Mouse (Mus musculus): ENCODE results near the gene Zfp62.

- no peak for TF ChIP-seq HCFC1 (IDR thresholded peaks at IDR 0.05; ENCODE audit: borderline replicate concordance, insufficient read depth, low read length)
- no peak for TF ChIP-seq ZNF384 (IDR thresholded peaks at IDR 0.05; ENCODE audit: low read depth, low read length)
- no peak for TF ChIP-seq ZC3H11A (IDR thresholded peaks at IDR 0.05; ENCODE audit: borderline replicate concordance, low read depth, low read length)
Measured at GRCm38 (mm10) chr11:49213505-49213904, 10.4 kb downstream of the Zfp62 start.

All from ES-E14 (cell line).